Mouse (Mus musculus) large intestine, adult 2 months (tissue): ENCODE results near the gene Epb42. TPM values are rescaled to one million over a fixed set of nuclear protein-coding genes. Genes with fewer than 3 reads are reported as not detected.
"Not testable (repeated sequence)": the region's sequence is repeated elsewhere in the genome, so short reads cannot be mapped to it uniquely, and the experiment has no call there.

ENCODE experiments used
- DNase-seq: peaks from one replicate; pipeline ENCODE4 v3.0.0-alpha.2; 2012; ENCODE audit warnings: low read depth, low spot score
- WGBS: fragments of 180-500 bp; shearing (Covaris S2); methylation state at CpG from one replicate; pipeline ENCODE4 v1.1.7; 2018; 5-methylcytosine and 5-hydroxymethylcytosine counted together
- polyA plus RNA-seq: library from polyadenylated mRNA; depleted of rRNA; stranded (reverse); fragments of >200 nt; gene quantifications from 2 replicates; pipeline ENCODE4 v1.2.3, GENCODE M21; 2012

Gene Epb42
- polyA plus RNA-seq, 1 experiment: 1.2 TPM

GRCm38 (mm10) chr2:121009071-121009677 lies 27.7 kb downstream of the Epb42 start:
- DNase-seq: no peak
- 12% methylated on average over 5 of the region's 5 CpGs for WGBS

- no peak for DNase-seq
- WGBS: under 1% methylated on average over 12 of the region's 12 CpGs
Measured at GRCm38 (mm10) chr2:121008664-121009007, 28.2 kb downstream of the Epb42 start.

- peak; percentile 83 for DNase-seq
- WGBS: 1% methylated on average over 34 of the region's 34 CpGs
Measured at GRCm38 (mm10) chr2:121007925-121008663, 28.8 kb downstream of the Epb42 start, which contains the start of gene Ccndbp1. Ccndbp1 (plus strand) TSS chr2:121008403.

GRCm38 (mm10) chr2:121006986-121007385 lies 29.9 kb downstream of the Epb42 start:
- WGBS: 58% methylated on average over 1 of the region's 1 CpGs
- DNase-seq: no peak

- WGBS: 89% methylated on average over 7 of the region's 7 CpGs
- no peak for DNase-seq
Measured at GRCm38 (mm10) chr2:121004018-121004811, 32.7 kb downstream of the Epb42 start.

GRCm38 (mm10) chr2:121003586-121003985 lies 33.3 kb downstream of the Epb42 start:
- no peak for DNase-seq
- WGBS: 87% methylated on average over 2 of the region's 2 CpGs

- no peak for DNase-seq
Measured at GRCm38 (mm10) chr2:120998863-120999262, 38.0 kb downstream of the Epb42 start.

GRCm38 (mm10) chr2:120996607-120997006 lies 40.3 kb downstream of the Epb42 start:
- WGBS: 54% methylated on average over 1 of the region's 1 CpGs

More at GRCm38 (mm10) chr2:120998863-120999262, 38.0 kb downstream of the Epb42 start:
- 84% methylated on average over 8 of the region's 8 CpGs for WGBS

GRCm38 (mm10) chr2:120991196-120991595 lies 45.7 kb downstream of the Epb42 start:
- 78% methylated on average over 4 of the region's 4 CpGs for WGBS

More at GRCm38 (mm10) chr2:120996607-120997006, 40.3 kb downstream of the Epb42 start:
- DNase-seq: not testable (repeated sequence)

GRCm38 (mm10) chr2:120985241-120985640 lies 51.6 kb downstream of the Epb42 start:
- 96% methylated on average over 1 of the region's 1 CpGs for WGBS

More at GRCm38 (mm10) chr2:120991196-120991595, 45.7 kb downstream of the Epb42 start:
- no peak for DNase-seq

GRCm38 (mm10) chr2:120983611-120984010 lies 53.3 kb downstream of the Epb42 start:
- DNase-seq: no peak
- WGBS: 85% methylated on average over 2 of the region's 2 CpGs

More at GRCm38 (mm10) chr2:120985241-120985640, 51.6 kb downstream of the Epb42 start:
- no peak for DNase-seq

GRCm38 (mm10) chr2:120980861-120981260 lies 56.0 kb downstream of the Epb42 start:
- WGBS: 25% methylated on average over 2 of the region's 2 CpGs
- no peak for DNase-seq

GRCm38 (mm10) chr2:120979819-120980218 lies 57.1 kb downstream of the Epb42 start:
- no peak for DNase-seq
- WGBS: 82% methylated on average over 1 of the region's 1 CpGs

GRCm38 (mm10) chr2:120978693-120979037 lies 58.2 kb downstream of the Epb42 start:
- no peak for DNase-seq

GRCm38 (mm10) chr2:120977926-120978692 lies 58.8 kb downstream of the Epb42 start:
- WGBS: 87% methylated on average over 8 of the region's 8 CpGs
- DNase-seq: no peak

More at GRCm38 (mm10) chr2:120978693-120979037, 58.2 kb downstream of the Epb42 start:
- 71% methylated on average over 2 of the region's 2 CpGs for WGBS

- WGBS: 2% methylated on average over 71 of the region's 71 CpGs
- DNase-seq: no peak
Measured at GRCm38 (mm10) chr2:120976990-120977925, 59.6 kb downstream of the Epb42 start, which contains the start of gene Tmem62. Tmem62 (plus strand) TSS chr2:120977017.

GRCm38 (mm10) chr2:120976308-120976707 lies 60.6 kb downstream of the Epb42 start:
- DNase-seq: no peak
- 66% methylated on average over 4 of the region's 4 CpGs for WGBS

GRCm38 (mm10) chr2:120972964-120973363 lies 63.9 kb downstream of the Epb42 start:
- no peak for DNase-seq
- 18% methylated on average over 5 of the region's 5 CpGs for WGBS
